1 mouse cellular context compared by ENCODE assay signal in genomic region chr12:12498621-12499020, GRCm38 (mm10).
TF ChIP-seq lines count a peak whose summit lies in the region.

No protein-coding gene starts in this region.

TF ChIP-seq in MEL, 35 proteins besides CTCF, POLR2A, EP300 and RAD21 (continued from another document):
- no peak for TF ChIP-seq ZKSCAN1 (IDR thresholded peaks at IDR 0.05; ENCODE audit: low read depth, low read length)
- no peak for TF ChIP-seq USF1 (IDR thresholded peaks at IDR 0.05; ENCODE audit: low read depth, low read length)
- no peak for TF ChIP-seq MXI1 (IDR thresholded peaks at IDR 0.05; ENCODE audit: low read depth, low read length)
- TF ChIP-seq GABPA (IDR thresholded peaks at IDR 0.05; ENCODE audit: low read depth, low read length), result no peak
- TF ChIP-seq ZNF384 (IDR thresholded peaks at IDR 0.05; ENCODE audit: low read depth, low read length), result no peak
- no peak for TF ChIP-seq TBP (IDR thresholded peaks at IDR 0.05; ENCODE audit: low read depth, low read length)
